Mouse (Mus musculus): Measurements from ENCODE around the gene Cpne4.

DNA sequence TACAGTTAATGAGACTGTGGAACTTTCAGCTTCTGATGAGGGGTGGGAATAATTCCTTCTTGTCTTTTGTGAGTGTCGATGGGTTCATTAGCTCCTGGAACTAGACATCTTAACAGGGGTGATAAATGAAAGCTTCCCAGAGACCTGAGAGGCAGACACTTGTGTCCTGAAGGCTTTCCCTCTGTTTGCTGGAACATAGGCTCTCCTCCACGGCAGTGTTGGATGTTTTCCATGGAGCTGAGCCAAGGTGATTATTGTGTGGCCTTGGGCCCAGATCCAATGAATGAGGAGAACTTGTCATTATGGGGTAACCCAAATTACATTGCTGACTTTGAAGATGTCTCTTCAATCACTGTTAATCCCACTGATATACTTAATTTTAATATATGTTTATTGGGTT is 146.1 kb downstream of the Cpne4 start:
- no peak for TF ChIP-seq EP300 (IDR thresholded peaks at IDR 0.05; ENCODE audit: low read depth)
- no peak for TF ChIP-seq CTCF (IDR thresholded peaks at IDR 0.05; ENCODE audit: low read depth)
